Mouse (Mus musculus) spleen, embryonic (tissue): ENCODE measurements around the gene Ankrd44.
"Not testable (repeated sequence)": the region's sequence is repeated elsewhere in the genome, so short reads cannot be mapped to it uniquely, and the experiment has no call there.

Experiments
- CTCF ChIA-PET: fragments of 350-600 bp; sonication (Branson Sonifier 250); formaldehyde crosslinking; loops from one replicate; lab custom pipeline; 2022; lab: Charles Lee

Gene Ankrd44

DNA sequence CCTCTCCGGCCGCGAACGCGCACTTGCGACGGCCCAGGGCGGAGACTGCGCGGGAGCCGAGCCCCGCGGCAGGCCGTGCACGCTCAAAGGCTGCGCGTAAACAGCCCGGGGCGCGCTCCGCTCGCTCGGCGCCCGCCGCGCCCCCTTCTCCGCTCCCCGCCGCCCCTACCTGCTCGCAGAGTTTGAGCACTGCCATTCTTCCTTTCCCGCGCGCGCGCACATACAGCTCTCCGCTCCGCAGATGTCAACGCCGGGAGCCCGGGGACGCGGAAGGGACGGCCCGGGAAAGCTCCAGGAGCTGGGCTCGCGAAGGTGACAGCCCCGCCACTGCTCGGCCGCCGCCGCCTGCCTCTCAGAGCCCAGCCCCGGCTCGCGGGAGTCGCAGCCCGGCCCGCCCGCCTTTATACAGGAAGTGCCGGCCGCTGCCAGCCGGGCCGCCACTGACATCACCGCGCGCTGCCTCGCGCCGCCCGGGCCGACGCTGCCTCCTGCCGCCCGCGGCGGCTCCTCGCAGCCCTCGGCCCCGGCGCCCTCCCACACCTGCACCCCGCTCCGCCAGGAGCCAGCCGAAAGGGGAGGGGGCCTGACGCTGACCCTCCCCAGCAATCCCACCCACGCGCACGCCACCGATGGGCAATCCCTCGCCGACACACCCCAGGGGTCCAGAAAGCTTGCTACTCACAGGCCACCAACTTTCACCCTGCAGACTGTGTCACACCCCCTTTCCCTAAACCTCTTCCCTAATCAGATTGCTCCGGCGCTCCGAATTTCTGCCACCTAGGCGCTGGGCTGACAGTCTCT lies at the start of gene Ankrd44:
TSS of gene Ankrd44 (minus strand) at position 417 of the 801 bp plus-strand sequence.
- CTCF ChIA-PET = interaction anchor here (0.5 to 1.6 kb wide), 2 partner anchors 10 to 92 kb away, joined by 3 to 4 read pairs; no protein-coding TSS in a partner anchor

DNA sequence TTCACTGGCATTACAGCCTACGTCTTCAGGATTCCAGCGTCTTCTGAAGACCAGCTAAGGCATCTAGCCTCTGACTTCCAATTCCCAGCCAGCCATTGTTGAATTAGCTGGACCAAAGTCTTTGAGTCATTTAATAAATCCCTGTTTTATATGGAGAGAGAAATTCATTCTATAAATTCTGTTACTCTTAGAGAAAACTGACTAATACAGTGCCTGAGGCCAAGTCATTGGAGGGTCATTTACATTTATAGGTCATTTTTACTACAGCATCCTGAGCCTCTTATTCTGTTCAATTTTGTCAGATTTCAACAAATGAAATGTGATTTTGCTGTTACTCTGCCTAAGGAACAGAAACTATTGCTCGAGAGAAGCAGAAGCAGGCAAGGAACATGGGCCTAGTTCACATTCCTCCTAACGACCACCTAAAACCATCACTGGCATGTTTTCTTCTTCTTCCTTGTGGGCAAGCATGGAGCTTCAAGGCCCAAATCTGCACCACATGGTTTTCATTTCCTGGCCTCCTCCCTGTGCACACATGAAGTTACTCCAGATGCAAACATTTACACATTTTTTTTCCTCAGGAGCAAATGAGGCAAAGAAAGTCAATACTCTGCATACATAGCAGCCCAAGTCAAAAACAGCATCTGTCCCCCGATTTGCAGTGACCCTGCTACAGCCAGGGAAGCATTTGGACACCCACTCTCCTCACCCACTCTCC lies 45.7 kb upstream of the Ankrd44 start:
- CTCF ChIA-PET = no interaction called here

DNA sequence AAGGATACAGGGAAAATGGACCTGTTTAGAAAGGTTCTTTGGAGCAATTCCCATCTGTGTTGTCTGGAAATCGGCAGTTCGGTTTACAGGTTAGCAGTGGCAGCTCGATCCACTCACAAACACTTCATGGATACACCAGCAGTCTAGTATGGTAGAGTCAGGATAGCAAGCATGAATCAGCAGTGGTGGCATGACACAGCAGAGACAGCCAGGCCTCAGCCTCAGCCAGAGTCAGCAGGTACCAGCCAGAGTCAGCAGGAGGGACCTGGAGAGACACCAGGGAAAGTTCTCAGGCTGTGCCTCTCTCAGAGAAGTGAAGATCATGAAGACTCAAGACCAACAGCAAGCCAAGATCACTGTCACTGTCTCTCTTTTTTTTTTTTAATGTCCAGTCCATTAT lies 40.7 kb upstream of the Ankrd44 start:
- CTCF ChIA-PET = no interaction called here

DNA sequence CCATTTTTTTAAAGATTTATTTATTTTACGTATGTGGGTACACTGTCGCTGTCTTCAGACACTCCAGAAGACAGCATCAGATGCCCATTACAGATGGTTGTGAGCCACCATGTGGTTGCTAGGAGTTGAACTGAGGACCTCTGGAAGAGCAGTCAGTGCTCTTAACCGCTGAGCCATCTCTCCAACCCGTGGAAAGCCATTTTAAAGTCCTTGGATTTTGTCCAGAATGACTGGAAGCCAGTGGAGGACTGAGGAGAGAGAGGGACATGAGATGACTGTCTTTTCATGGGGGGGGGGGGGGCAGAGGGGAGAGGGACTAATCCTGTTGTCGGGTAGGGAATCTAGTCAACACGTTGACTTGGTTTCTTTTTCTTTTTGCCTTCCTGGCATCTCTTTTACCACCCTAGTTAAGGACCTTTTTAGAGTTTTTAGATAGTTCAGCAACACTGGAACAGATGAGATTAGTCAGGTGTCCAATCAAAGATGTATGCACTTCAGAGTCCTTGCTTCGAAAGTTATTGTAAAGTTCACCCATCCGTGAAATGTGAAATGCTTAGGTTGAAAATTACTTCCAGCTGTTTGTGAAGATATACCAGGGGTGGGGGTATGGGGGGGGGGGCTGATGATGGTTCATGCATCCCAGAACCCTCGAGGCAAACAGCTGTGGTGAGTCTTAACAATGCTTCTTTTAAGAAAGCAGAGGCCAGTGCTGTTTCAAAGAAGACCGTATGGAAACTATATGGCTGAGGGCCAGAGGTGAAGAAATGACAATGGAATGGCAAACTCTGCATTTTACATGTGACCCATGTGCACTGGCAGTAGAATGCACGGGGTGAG lies 39.2 kb upstream of the Ankrd44 start:
- CTCF ChIA-PET = no interaction called here

DNA sequence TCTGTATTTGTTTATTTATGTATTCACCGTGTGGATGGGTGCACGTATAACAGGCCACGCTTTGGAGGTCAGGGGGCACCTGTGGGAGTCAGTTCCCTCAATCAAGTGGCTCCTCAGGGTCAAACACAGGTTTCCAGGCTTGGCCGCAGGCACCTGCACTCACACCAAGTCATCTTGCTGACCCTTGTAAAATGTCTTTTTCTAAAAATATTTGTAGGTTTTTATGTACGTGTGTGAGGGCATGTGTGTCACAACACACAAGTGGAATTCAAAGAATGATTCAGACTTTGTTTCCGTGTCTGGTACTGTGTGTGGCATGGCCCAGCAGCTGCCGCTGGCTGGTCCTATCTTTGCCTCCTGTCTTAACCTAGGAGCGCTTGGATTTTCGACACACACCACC lies 35.5 kb upstream of the Ankrd44 start:
- CTCF ChIA-PET = interaction anchor here (0.6 kb wide), 1 partner anchor 203 kb away, joined by 3 read pairs; no protein-coding TSS in a partner anchor

DNA sequence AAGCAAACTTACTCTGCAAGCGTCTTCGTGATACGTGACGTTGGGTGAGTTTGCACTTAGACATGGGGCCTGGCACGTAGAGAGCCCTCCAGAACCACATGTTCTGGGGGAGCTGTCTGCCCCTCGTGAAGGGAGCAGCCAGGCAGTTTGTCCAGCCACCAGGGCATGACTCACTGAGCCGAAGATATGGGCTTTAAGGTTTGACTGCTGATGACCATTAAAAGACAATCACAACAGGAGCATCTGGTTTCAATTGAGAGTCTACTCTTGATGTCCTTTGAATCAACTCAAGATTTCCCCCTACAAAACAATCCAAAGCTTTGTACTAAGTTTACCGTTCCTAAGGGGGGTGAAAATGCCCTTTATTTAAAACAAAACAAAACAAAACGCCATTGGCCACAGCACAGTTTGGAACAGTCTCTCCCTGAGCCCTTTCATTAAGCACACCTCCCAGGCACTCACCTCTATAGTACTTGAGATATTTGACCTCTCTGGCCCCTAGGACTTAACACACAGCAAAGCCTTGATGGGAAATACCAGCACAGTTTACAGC lies 34.5 kb upstream of the Ankrd44 start:
- CTCF ChIA-PET = no interaction called here

DNA sequence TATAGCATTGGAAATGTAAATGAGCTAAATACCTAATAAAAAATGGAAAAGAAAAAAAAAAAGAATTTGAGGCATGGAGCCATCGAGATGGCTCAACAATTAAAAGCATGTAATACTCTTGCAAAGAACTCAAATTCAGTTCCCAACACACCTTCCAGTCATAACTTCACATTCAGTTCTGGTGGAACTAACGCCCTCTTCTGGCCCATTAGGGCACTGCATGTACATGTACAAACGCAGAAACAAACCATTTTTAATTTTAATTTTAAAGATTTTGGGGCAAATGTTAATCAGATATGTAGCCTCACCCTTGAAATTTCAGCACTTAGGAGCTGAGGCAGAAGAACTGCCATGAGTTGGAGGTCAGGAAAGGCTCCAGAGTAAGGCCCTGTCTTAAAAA lies 32.3 kb upstream of the Ankrd44 start:
- CTCF ChIA-PET = no interaction called here

DNA sequence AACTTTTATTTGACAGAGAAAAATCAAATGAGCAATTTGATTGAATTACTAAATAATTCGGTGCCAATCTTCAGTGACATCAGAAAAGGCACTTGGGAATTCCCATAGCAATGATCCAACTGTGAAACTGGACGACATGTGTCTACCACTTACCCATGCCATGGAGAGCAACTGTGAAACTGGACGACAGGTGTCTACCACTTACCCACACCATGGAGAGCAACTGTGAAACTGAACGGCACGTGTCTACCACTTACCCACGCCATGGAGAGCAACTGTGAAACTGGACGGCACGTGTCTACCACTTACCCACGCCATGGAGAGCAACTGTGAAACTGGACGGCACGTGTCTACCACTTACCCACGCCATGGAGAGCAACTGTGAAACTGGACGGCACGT lies 30.8 kb upstream of the Ankrd44 start:
- CTCF ChIA-PET = not testable (repeated sequence)

DNA sequence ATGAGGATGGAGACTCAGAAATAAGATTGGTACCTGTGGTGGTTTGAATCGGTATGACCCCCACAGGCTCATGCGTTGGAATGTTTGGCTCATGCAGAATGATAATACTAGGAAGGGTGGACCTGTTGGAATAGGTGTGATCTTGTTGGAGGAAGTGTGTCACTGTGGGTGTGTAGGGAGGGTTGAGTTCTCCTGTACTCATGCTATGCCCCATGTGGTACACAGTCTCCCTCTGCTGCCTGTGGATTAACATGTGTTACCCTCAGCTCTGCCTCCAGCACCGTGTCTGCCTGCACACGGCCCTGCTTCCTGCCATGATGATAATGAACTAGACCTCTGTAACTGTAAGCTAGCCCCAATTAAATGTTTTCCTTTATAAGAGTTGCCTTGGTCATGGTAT lies 28.7 kb upstream of the Ankrd44 start:
- CTCF ChIA-PET = no interaction called here

DNA sequence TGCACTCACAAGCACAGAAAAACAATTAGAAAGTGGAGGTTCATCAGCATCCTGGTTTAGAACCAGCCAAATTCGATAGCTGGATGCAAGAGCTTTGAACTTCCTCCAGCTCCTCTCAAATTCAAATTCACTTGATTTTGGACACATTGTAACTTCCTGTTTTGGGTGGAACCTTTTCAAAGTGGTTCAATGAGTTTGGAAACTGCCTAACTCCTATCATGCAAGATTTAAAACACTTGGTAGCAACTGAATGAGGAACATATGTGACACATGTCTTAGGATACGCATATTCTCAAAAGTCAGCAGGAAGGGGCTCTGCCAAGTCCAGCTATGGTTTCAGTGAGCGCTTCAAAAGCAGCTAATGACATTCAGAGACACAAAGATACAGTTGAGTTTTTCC lies 18.5 kb upstream of the Ankrd44 start:
- CTCF ChIA-PET = interaction anchor here (0.6 kb wide), 1 partner anchor 114 kb away, joined by 12 read pairs; no protein-coding TSS in a partner anchor

DNA sequence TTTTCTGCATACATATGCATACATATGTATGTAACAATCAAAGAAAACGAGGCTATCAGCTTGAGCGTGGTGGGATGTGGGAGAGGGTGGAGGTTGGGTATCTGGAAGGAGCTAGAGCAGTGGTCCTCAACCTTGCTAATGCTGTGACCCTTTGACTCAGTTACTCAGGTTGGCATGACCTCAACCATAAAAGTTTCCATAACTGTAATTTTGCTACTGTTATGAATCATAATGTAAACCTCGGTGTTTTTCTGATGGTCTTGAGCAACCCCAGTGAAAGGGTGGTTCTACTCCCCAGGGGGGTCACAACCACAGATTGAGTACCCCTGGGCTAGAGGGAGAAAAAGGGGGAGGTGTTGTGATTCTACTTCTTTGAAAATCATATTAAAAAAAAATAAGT lies 9.3 kb upstream of the Ankrd44 start:
- CTCF ChIA-PET = no interaction called here

DNA sequence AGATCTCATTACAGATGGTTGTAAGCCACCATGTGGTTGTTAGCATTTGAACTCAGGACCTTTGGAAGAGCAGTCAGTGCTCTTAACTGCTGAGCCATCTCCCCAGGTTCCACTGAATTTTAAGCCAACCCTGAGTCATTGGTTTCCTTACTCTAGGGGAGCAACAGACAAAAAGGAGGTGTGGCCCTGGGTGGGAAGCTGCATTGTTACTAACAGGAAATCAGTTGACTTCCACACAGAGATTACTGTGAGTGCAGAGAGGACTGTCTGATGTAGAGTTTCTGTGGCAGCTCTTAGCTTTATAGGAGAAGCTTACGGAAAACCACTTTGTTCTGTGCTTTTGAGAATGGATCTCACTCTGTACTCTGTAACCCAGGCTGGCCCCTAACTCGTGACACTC lies 8.7 kb upstream of the Ankrd44 start:
- CTCF ChIA-PET = interaction anchor here (0.5 kb wide), 1 partner anchor 102 kb away, joined by 5 read pairs; no protein-coding TSS in a partner anchor

DNA sequence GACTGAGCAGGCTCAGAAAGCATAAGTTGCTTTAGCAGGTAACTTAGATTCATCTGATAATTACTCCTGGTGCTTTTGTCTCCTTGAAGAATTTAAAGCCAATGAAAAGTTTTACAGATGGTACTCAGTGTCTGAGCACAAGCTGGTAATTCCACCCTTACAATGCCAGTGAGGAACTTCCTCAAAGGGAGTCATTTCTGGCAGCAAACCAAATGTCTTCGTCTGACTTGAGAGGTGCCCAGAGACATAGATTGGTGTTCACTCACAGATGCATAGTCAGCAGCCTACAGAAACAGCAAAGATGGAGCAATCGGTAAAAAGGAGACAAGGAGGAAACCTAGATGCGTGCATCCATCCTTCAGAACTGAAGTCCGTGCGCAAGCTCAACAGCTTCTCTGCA lies 7.5 kb upstream of the Ankrd44 start:
- CTCF ChIA-PET = interaction anchor here (0.8 kb wide), 1 partner anchor 10 kb away, joined by 3 read pairs; no protein-coding TSS in a partner anchor

DNA sequence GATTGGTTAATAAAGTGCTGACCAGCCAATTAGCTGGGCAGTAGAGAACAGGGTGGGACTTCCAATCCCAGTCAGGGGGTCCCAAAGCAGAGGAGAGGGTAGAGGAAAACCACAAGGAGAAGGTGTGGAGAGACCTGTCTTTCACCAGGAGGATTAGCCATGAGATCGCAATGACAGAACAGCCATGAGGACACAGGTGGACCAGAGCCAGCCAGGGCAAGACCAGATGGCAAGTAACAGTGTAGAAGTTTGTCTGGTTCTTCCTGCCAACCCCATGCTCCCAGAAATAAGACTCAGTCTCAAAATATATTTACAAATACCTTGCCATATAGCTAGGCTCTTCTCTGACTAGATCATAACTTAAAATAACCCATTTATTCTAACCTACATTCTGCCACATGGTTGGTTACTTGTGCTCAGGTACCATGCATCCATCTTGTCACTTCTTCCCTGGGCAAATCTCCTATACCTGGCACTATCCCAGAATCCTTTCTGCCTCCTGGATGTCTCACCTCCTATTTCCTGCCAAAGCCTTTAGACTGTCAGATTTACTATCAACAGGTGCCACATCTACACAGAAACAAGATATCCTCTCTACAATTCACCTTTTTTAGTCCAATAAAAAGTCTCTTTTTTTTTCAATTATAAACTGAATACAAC lies 6.4 kb upstream of the Ankrd44 start:
- CTCF ChIA-PET = interaction anchor here (0.7 to 0.8 kb wide), 2 partner anchors 11 to 31 kb away, joined by 3 read pairs; no protein-coding TSS in a partner anchor

DNA sequence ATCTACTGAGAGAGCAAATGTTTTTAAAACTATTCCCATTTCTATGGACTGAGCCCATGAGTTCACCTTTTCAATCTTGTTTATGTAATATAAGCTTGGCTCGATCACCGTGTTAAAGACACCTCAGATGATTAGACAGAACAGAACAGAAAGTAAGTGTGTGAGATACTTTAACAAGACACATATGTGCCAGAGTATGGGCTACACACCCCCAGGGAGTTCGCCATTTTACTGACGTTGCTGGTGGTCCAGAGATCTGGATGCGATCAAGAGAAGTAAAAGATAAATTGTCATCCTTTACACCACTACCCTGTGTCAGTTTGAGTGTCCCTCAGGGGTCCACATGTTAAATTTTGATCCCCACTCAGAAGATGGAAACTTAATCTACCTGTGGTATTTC lies 5.0 kb upstream of the Ankrd44 start:
- CTCF ChIA-PET = interaction anchor here (0.7 kb wide), 1 partner anchor 22 kb away, joined by 3 read pairs; no protein-coding TSS in a partner anchor

DNA sequence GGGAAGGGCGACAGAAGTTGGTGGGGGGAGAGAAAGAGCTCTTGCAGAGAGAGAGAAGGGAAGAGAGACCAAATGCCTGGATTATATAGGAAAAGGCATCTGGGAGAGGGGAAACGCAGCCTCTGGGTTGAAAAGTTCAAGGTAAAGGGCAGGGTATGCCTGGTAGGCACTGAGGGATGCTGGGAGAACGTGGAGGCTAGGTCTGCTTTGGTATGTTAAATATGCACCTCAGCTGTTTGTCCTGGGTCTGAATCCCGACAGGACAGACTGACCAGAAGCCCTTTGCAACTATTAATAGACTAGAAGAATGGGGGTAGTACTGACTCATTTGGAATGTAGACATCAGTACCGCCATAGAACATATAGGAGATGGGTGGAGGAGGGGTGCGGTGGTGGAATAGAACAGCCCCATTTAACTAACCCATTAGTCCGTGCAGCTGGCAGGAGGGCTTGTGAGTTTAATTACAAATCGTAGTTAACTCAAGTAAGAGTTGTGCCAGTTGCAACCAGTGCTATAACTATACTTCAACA lies 4.5 kb upstream of the Ankrd44 start:
- CTCF ChIA-PET = interaction anchor here (0.7 kb wide), 1 partner anchor 22 kb away, joined by 3 read pairs; no protein-coding TSS in a partner anchor

DNA sequence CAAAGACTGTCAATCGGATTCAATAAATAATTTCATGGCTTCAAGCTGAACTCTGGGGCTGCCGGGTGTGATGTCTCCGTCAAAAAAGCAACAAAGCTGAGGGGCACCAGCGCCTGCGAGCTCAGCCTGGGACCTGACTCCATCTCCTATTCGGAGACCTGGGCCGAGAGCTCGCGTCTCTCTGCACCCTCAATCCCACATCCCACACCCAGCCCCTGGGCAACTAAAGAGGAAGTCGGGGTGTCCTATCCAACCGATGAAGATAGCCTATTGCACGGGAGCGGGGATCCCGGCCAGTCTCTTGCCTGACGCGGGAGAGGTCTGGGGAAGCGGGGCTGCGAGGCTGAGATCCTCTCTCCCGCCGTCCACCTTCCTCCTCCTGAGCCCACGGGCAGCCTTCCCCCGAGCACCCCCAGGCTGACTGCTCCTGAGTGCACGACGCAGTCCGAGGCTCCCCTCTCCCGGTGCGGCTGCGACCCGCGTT lies 694 bp downstream of the Ankrd44 start:
- CTCF ChIA-PET = interaction anchor here (0.7 kb wide), 1 partner anchor 326 kb away, joined by 4 read pairs; no protein-coding TSS in a partner anchor

DNA sequence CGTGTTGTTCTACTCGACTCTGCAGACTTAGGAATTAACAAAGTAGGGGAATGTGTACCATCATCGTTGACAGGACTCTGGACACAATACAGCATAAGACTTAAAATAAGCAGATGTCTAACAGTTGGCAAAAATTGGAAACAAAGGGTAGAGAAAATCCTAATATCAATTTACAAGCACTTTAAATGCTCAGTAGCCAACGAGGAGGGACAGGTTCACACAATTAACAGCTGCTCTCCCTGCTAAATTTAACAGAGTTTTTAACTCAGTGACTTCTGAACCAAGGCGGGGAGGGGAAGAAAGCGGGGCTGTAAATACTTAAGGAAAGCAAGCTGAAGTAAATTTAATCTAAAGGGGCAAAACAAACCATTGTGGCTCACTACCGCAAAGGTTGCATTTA lies 1.4 kb downstream of the Ankrd44 start:
- CTCF ChIA-PET = interaction anchor here (1.2 kb wide), 1 partner anchor 12 kb away, joined by 3 read pairs; no protein-coding TSS in a partner anchor

DNA sequence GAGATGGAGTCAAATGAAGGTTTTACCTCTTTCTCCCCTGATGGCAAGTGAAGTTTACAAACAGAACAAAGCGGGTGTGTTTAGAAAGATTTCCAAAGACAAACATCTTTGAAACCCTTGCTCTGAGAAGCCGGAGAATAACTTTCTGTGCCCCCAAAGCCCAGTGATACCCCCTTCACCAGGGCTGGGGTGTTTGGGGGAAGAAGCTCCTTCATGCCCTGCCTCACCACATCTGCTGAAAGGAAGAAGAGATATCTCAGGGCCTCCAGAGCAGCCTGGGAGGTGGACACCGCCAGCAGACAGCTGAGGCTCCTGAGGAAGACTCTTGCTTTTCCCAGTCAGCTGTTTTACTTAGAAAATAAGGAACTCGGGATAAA lies 1.9 kb downstream of the Ankrd44 start:
- CTCF ChIA-PET = interaction anchor here (1.2 kb wide), 1 partner anchor 12 kb away, joined by 3 read pairs; no protein-coding TSS in a partner anchor
